Mouse (Mus musculus) testis, adult 2 months (tissue): ENCODE measurements at regions not wholly inside any gene's neighbourhood (a gene's known extent, or its start where the extent isn't known, plus 50 kb on each side); places are given as distances from the start of the nearest gene placed in this dataset.

ENCODE experiments used
- CTCF ChIP-seq: fragments of 200-500 bp; IDR thresholded peaks from 2 replicates; pipeline ENCODE4 v1.5.1; 2012; ENCODE audit warnings: low read depth, mild to moderate bottlenecking, inconsistent platforms, low read length, moderate library complexity; ENCODE audit not compliant: control insufficient read depth, insufficient read depth, insufficient replicate concordance
- POLR2A ChIP-seq: fragments of 200-500 bp; IDR thresholded peaks from 2 replicates; pipeline ENCODE4 v1.6.1; 2012; ENCODE audit warnings: low read depth, mild to moderate bottlenecking, inconsistent platforms, low read length, moderate library complexity; ENCODE audit not compliant: control insufficient read depth

DNA sequence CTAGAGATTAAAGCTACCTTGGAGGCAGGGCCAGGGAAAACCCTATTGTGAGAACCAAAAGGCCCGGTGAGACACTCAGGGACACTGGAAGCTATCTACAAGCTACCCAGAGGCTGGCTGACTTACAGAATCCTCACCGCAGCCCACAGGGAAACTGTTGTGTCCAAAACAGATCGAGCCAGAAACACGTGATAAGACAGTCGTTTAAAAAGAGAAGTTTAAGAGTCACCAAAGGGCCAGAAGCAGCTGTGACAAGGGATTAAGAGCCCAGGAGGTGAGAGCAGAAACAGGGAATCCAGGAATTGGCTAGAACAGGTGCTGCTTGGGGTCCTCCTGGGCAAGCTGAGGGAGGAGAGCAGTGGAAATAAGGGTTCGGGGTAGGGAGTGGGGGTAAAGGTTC lies 73.2 kb upstream of the Eif4g2 start:
- TF ChIP-seq POLR2A: no peak
- no peak for TF ChIP-seq CTCF
